Mouse (Mus musculus): ENCODE measurements around the gene Umps. TPM values are rescaled to one million over a fixed set of nuclear protein-coding genes. Genes with fewer than 3 reads are reported as not detected.

The Umps gene
- polyA plus RNA-seq, 1 experiment from 2014 or later: 34.6 TPM

- Histone ChIP-seq H3K9ac (no peak overlapping the region), H3K4me3 (no peak overlapping the region), H3K27ac (ENCODE audit: poor library complexity, severe bottlenecking) (no peak overlapping the region), H3K36me3 (no peaks in the 10 kb centered on the region), H3K4me2 (no peak overlapping the region), H3K27me3 (replicated peaks) (peaks cover 9% of the 10 kb centered on the region; the same call in 1 of the 2 replicates), H3K4me1 (replicated peaks) (no peaks in the 10 kb centered on the region), H3K9me3 (replicated peaks) (no peaks in the 10 kb centered on the region)
- ATAC-seq (ENCODE audit: insufficient number of reproducible peaks, low FRiP score): no peak
- 81% methylated on average over 6 of the region's 6 CpGs for WGBS
Observed at GRCm38 (mm10) chr16:33994321-33994720, 27.5 kb upstream of the Umps start.

GRCm38 (mm10) chr16:33990712-33991111 lies 23.9 kb upstream of the Umps start:
- no peaks in the 10 kb centered on the region for H3K36me3 ChIP-seq
- no peak overlapping the region for H3K27ac ChIP-seq (ENCODE audit: poor library complexity, severe bottlenecking)
- no peak for ATAC-seq (ENCODE audit: insufficient number of reproducible peaks, low FRiP score)
- no peaks in the 10 kb centered on the region for H3K27me3 ChIP-seq (replicated peaks)
- no peak overlapping the region for H3K4me2 ChIP-seq
- H3K9ac ChIP-seq: no peak overlapping the region
- no peaks in the 10 kb centered on the region for H3K9me3 ChIP-seq (replicated peaks)
- 64% methylated on average over 4 of the region's 4 CpGs for WGBS
- H3K4me1 ChIP-seq (replicated peaks): no peaks in the 10 kb centered on the region
- H3K4me3 ChIP-seq: no peak overlapping the region

DNA sequence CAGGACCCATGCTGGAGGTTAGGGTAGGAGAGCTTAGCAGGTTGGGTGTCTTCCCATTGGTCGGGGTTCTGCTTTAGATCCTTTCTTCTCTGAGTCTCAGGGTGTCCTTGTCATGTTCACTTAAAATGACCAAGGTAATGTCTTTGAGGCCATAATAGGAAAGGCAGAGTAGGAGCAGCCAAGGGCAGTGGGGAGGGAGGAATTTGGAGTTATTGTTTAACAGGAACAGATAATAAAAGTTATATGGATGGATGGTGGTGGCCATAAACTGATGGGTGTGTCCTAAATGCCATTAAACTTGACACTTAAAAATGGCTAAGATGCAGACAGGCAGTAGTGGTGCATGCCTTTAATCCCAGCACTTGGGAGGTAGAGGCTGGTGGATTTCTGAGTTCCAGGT lies 22.3 kb upstream of the Umps start:
- H3K4me1 ChIP-seq (replicated peaks): no peaks in the 10 kb centered on the region
- H3K27me3 ChIP-seq (replicated peaks): no peaks in the 10 kb centered on the region
- no peak overlapping the region for H3K9ac ChIP-seq
- H3K4me3 ChIP-seq: no peak overlapping the region
- H3K27ac ChIP-seq (ENCODE audit: poor library complexity, severe bottlenecking): no peak overlapping the region
- H3K36me3 ChIP-seq: no peaks in the 10 kb centered on the region
- H3K4me2 ChIP-seq: no peak overlapping the region
- H3K9me3 ChIP-seq (replicated peaks): no peaks in the 10 kb centered on the region
- 87% methylated on average over 1 of the region's 1 CpGs for WGBS
- no peak for ATAC-seq (ENCODE audit: insufficient number of reproducible peaks, low FRiP score)

DNA sequence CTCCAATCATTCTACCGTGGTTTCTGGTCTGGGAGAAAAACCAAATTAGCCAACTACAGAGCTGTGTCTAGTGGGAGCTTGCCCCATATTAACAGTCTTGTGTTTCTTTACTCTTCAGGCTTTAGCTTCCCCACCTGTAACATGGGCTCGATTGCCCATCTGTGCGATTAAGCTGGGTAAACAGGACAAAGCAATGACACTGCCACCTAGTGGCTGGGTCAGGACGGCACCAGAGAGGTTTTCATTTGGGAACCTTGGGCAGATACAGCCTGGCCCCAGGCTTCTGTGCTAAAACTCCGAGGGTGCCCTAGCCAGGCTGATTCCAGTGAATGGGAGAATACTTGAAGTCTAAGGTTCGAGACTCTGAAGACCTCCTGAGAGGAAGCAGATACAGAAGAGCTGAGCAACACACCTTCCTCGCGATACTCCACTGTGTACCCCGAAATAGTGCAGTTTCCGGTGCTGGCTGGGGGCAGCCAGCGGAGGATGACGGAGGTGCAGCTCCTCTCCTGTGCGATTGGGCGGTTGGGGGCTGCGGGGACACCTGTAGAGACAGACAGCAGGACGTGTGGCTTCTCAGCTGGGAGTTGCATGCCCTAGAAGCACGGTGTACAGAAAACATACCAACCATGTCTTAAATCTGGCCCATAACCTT lies 21.6 kb upstream of the Umps start:
- H3K9me3 ChIP-seq (replicated peaks): no peaks in the 10 kb centered on the region
- 52% methylated on average over 17 of the region's 17 CpGs for WGBS
- H3K36me3 ChIP-seq: no peaks in the 10 kb centered on the region
- no peak overlapping the region for H3K4me2 ChIP-seq
- H3K27me3 ChIP-seq (replicated peaks): no peaks in the 10 kb centered on the region
- H3K27ac ChIP-seq (ENCODE audit: poor library complexity, severe bottlenecking): no peak overlapping the region
- H3K4me1 ChIP-seq (replicated peaks): no peaks in the 10 kb centered on the region
- H3K9ac ChIP-seq: no peak overlapping the region
- no peak for ATAC-seq (ENCODE audit: insufficient number of reproducible peaks, low FRiP score)
- no peak overlapping the region for H3K4me3 ChIP-seq

DNA sequence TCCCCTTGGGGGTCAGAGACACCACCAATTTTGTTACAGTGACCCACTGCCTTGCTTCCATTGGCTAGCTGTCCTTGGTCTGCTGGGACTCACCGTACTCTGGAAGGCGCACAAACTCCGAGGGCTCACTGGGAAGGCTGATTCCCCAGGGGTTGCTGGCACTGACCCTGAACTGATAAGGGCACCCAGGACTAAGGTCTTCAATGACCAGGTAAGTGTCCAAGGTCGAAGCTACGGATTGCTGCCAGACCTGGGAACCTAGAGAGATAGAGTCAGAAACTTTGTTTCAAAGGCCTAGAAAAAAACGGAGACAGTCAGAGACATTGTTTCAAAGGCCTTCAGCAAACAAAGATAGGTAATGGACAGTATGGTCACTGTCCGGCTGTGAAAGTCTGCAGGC lies 20.2 kb upstream of the Umps start:
- no peaks in the 10 kb centered on the region for H3K36me3 ChIP-seq
- H3K27ac ChIP-seq (ENCODE audit: poor library complexity, severe bottlenecking): no peak overlapping the region
- no peaks in the 10 kb centered on the region for H3K27me3 ChIP-seq (replicated peaks)
- no peaks in the 10 kb centered on the region for H3K9me3 ChIP-seq (replicated peaks)
- no peaks in the 10 kb centered on the region for H3K4me1 ChIP-seq (replicated peaks)
- H3K4me3 ChIP-seq: no peak overlapping the region
- no peak overlapping the region for H3K9ac ChIP-seq
- no peak overlapping the region for H3K4me2 ChIP-seq
- 81% methylated on average over 7 of the region's 7 CpGs for WGBS
- ATAC-seq (ENCODE audit: insufficient number of reproducible peaks, low FRiP score): no peak

DNA sequence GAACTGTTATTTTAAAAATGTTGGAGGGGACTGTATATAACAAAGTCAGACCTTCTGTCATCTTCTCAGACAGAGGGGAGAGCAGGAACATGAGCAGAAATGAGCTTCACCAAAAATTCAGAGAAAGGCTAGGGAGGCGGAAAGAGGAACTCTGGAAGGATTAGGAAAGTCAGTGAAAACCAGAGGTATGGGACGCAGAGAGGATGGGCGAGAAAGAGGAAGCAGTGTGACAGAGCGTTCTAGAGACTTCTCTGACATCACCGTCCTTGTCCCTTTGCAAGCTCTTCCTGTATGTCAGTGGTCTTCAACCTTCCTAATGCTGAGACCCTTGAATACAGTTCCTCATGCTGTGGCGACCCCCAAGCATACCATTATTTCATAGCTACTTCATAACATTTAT lies 18.5 kb upstream of the Umps start:
- no peaks in the 10 kb centered on the region for H3K36me3 ChIP-seq
- no peak overlapping the region for H3K4me3 ChIP-seq
- H3K9me3 ChIP-seq (replicated peaks): no peaks in the 10 kb centered on the region
- no peaks in the 10 kb centered on the region for H3K4me1 ChIP-seq (replicated peaks)
- 75% methylated on average over 6 of the region's 6 CpGs for WGBS
- H3K27ac ChIP-seq (ENCODE audit: poor library complexity, severe bottlenecking): no peak overlapping the region
- ATAC-seq (ENCODE audit: insufficient number of reproducible peaks, low FRiP score): no peak
- no peak overlapping the region for H3K9ac ChIP-seq
- H3K27me3 ChIP-seq (replicated peaks): no peaks in the 10 kb centered on the region
- no peak overlapping the region for H3K4me2 ChIP-seq

- no peak overlapping the region for H3K4me3 ChIP-seq
- WGBS: 91% methylated on average over 6 of the region's 6 CpGs
- no peaks in the 10 kb centered on the region for H3K36me3 ChIP-seq
- H3K4me1 ChIP-seq (replicated peaks): no peaks in the 10 kb centered on the region; the same call in 1 of the 2 replicates
- H3K27ac ChIP-seq (ENCODE audit: poor library complexity, severe bottlenecking): no peak overlapping the region
- H3K27me3 ChIP-seq (replicated peaks): no peaks in the 10 kb centered on the region
- H3K9me3 ChIP-seq (replicated peaks): no peaks in the 10 kb centered on the region
- no peak for ATAC-seq (ENCODE audit: insufficient number of reproducible peaks, low FRiP score)
- no peak overlapping the region for H3K9ac ChIP-seq
- H3K4me2 ChIP-seq: no peak overlapping the region
Observed at GRCm38 (mm10) chr16:33983712-33984111, 16.9 kb upstream of the Umps start.

DNA sequence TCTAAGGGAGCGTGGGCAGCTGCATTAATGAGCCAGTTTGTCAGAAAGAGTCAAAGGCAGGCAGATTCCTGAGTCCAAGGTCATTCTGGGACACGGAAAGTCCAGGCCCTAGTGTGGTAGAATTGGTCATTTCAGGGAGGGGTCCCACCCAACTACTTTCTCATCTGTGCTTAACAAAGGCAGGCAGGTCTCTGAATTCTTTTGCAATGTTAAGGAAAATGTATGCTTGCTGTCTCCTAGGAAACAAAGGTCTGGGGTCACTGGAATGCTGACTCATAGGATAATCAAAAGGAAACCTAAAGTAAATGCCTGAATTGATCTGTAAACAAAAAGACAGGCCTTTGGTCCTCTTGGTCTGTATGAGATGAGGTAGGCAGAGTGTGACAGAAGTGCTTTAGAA lies 13.0 kb upstream of the Umps start:
- ATAC-seq (ENCODE audit: insufficient number of reproducible peaks, low FRiP score): no peak
- no peaks in the 10 kb centered on the region; the same call in 1 of the 2 replicates for H3K4me1 ChIP-seq (replicated peaks)
- no peaks in the 10 kb centered on the region for H3K36me3 ChIP-seq
- H3K9ac ChIP-seq: no peak overlapping the region
- H3K27me3 ChIP-seq (replicated peaks): no peaks in the 10 kb centered on the region
- no peak overlapping the region for H3K4me3 ChIP-seq
- WGBS: 65% methylated on average over 2 of the region's 2 CpGs
- no peaks in the 10 kb centered on the region for H3K9me3 ChIP-seq (replicated peaks)
- H3K4me2 ChIP-seq: no peak overlapping the region
- H3K27ac ChIP-seq (ENCODE audit: poor library complexity, severe bottlenecking): no peak overlapping the region

DNA sequence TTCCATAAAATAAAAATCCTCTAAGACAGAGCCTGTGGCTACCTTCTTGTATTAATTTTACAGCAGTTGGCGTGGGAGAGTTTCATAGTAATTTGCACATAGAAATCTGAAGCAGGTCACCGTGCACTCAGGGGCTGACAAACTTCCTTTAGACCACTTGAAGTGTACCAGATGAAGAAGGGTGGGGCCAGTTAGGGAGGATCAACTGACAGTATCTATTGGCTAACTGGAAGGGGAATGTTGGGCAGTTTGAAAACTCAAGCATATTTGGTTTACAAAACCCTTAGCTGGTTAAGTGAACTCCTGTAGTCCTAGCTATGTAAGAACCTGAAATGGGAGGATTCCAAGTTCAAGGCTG lies 424 bp upstream of the Umps start:
- no peak for ATAC-seq (ENCODE audit: insufficient number of reproducible peaks, low FRiP score)

DNA sequence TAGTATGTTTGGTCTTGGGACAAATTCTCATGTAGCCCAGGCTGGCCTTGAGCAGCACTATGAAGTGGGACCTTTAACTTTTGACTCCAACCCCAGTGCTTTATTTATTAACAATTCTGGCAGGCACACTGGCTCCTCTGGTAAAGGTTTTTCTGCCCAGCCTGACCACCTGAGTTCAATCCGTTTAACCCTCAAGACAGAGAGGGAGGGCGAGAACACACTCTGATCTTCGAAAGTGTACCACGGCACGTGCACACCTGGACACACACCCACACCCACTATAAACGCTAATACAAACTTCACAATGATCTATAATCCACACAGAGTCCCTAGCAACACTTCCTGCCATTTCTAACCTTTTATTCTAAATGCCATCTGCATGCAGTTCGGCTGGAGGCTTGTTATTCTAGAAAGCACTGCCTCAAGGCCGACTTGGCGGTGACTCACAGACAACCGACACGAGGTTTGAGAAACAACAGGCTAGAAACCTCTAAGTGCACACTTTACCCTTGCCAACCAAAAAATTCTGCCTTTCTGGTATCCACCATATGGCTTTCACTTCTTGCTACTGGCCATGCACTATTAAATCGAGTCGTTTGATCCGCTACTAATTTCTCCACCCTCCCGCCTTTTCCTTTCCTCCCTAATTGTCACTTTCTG lies 830 bp downstream of the Umps start:
- Histone ChIP-seq H3K9ac (peak overlapping the region; percentile 81), H3K27me3 (replicated peaks) (no peaks in the 10 kb centered on the region), H3K4me3 (peak overlapping the region; percentile 88), H3K4me2 (peak overlapping the region; percentile 77), H3K4me1 (replicated peaks) (peaks cover 8% of the 10 kb centered on the region), H3K27ac (ENCODE audit: poor library complexity, severe bottlenecking) (peak overlapping the region; percentile 39; the same call in 1 of the 2 replicates), H3K9me3 (replicated peaks) (no peaks in the 10 kb centered on the region), H3K36me3 (peaks cover 23% of the 10 kb centered on the region)
- no peak for ATAC-seq (ENCODE audit: insufficient number of reproducible peaks, low FRiP score)
- 17% methylated on average over 15 of the region's 15 CpGs for WGBS

More for the DNA sequence above, 424 bp upstream of the Umps start:
- Histone ChIP-seq H3K9me3 (replicated peaks) (no peaks in the 10 kb centered on the region), H3K4me1 (replicated peaks) (peaks cover 8% of the 10 kb centered on the region), H3K36me3 (peaks cover 11% of the 10 kb centered on the region), H3K4me2 (peak overlapping the region; percentile 77), H3K4me3 (peak overlapping the region; percentile 88), H3K9ac (0 out of 2 replicates have a peak overlapping the region, but pooled peaks have one; percentile 81), H3K27me3 (replicated peaks) (no peaks in the 10 kb centered on the region), H3K27ac (ENCODE audit: poor library complexity, severe bottlenecking) (no peak overlapping the region)
- WGBS: 49% methylated on average over 2 of the region's 2 CpGs

- WGBS: 83% methylated on average over 6 of the region's 6 CpGs
- Histone ChIP-seq H3K4me3 (no peak overlapping the region), H3K27ac (ENCODE audit: poor library complexity, severe bottlenecking) (no peak overlapping the region), H3K4me2 (no peak overlapping the region), H3K4me1 (replicated peaks) (peaks cover 8% of the 10 kb centered on the region), H3K9me3 (replicated peaks) (no peaks in the 10 kb centered on the region), H3K36me3 (peaks cover 48% of the 10 kb centered on the region), H3K9ac (no peak overlapping the region), H3K27me3 (replicated peaks) (no peaks in the 10 kb centered on the region)
- ATAC-seq (ENCODE audit: insufficient number of reproducible peaks, low FRiP score): no peak
Observed at GRCm38 (mm10) chr16:33963509-33963908, 3.3 kb downstream of the Umps start.

GRCm38 (mm10) chr16:33954793-33955192 lies 12.0 kb downstream of the Umps start:
- H3K4me1 ChIP-seq (replicated peaks): no peaks in the 10 kb centered on the region
- no peaks in the 10 kb centered on the region for H3K27me3 ChIP-seq (replicated peaks)
- H3K9me3 ChIP-seq (replicated peaks): no peaks in the 10 kb centered on the region
- 93% methylated on average over 1 of the region's 1 CpGs for WGBS
- no peak for ATAC-seq (ENCODE audit: insufficient number of reproducible peaks, low FRiP score)
- H3K27ac ChIP-seq (ENCODE audit: poor library complexity, severe bottlenecking): no peak overlapping the region
- no peak overlapping the region for H3K4me2 ChIP-seq
- H3K4me3 ChIP-seq: no peak overlapping the region
- peaks cover 72% of the 10 kb centered on the region for H3K36me3 ChIP-seq
- H3K9ac ChIP-seq: no peak overlapping the region

All from heart, embryonic 12.5 days (tissue).